Mouse (Mus musculus): Measurements from ENCODE around the gene Xpnpep3.

DNA sequence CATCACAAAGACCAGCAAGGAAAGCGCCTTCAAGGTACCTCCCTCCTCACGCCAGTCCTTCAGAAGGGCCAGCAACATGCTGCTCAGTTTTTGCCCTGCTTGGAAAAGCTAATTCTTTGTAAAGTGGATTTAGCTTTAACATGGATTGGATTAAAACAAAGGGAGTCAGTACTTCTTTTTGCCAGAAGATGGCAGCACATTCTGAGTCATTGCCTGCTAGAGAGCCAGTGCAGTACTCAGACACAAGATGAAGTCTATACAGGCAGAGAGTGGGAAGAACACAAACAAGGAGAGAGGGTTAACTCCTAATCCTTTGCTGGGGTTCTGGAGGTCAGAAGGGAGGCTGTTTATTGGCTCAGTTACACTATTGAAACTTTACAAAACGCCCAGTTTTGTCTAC, 48.5 kb downstream of the Xpnpep3 start:
- TF ChIP-seq CTCF (conservative IDR thresholded peaks at IDR 0.05; ENCODE audit: low read length) (peak; percentile 93), NANOG (IDR thresholded peaks at IDR 0.05; ENCODE audit: borderline replicate concordance, low read length) (no peak), POU5F1 (IDR thresholded peaks at IDR 0.05; ENCODE audit: borderline replicate concordance, low read length) (no peak)
